Mouse (Mus musculus): Measurements from ENCODE around the gene Actrt2.

GRCm38 (mm10) chr4:154707521-154707920 is 39.9 kb upstream of the Actrt2 start:
- TF ChIP-seq POLR2A (IDR thresholded peaks at IDR 0.05; ENCODE audit: insufficient read depth, low read length): no peak
- TF ChIP-seq CTCF (IDR thresholded peaks at IDR 0.05; ENCODE audit: low read depth, low read length): no peak

Data from ES-Bruce4 (cell line).